Mouse (Mus musculus) CH12.LX (cell line): Measurements from ENCODE around the gene Klhl33.

Source experiments
- CTCF ChIP-seq, 2 experiments: IDR thresholded peaks in 1 of 2; conservative IDR thresholded peaks in 1 of 2; 2 replicates each; pipeline ENCODE4 v1.5.1; 2011 to 2012; ENCODE audit warnings: low read depth in 2 of 2, low read length in 2 of 2, improper control_type of control experiment in 1 of 2, inconsistent platforms in 1 of 2, mild to moderate bottlenecking in 1 of 2, moderate library complexity in 1 of 2
- EP300 ChIP-seq: IDR thresholded peaks from 2 replicates; pipeline ENCODE4 v1.6.1; 2011; ENCODE audit warnings: low read length, improper control_type of control experiment
- MAFK ChIP-seq: IDR thresholded peaks from 2 replicates; pipeline ENCODE4 v1.6.1; 2011; ENCODE audit warnings: low read length, improper control_type of control experiment; ENCODE audit not compliant: insufficient replicate concordance
- RAD21 ChIP-seq: IDR thresholded peaks from 2 replicates; pipeline ENCODE4 v1.6.1; 2011; ENCODE audit warnings: low read depth, mild to moderate bottlenecking, low read length, improper control_type of control experiment, moderate library complexity

DNA sequence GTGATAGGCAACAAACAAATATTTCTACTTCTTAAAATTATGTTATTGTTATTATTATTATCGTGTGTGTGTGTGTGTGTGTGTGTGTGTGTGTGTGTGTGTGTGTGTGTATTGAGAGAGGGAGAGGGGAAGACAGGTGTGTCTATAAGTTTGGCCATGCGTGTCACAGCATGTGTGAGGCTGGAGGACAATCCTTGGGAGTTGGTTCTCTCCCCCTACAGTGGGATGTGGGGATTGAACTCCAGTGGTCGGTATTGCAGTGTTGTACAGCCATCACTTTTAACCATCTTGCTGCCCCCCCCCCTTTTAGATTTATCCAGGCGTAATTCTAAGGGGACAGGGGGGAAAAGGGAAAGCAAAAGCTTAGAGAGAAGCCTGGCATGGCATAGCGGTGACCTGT, 28.7 kb downstream of the Klhl33 start:
- no peak for TF ChIP-seq CTCF (conservative IDR thresholded peaks at IDR 0.05 in 1 of 2, IDR thresholded peaks at IDR 0.05 in 1 of 2; ENCODE audit: low read depth in 2 of 2, low read length in 2 of 2)
- no peak for TF ChIP-seq EP300
- TF ChIP-seq RAD21: no peak
- TF ChIP-seq MAFK: no peak
